Mouse (Mus musculus) bone marrow macrophage, adult 2 months (primary cell): ENCODE results near the gene Rpia. TPM values are rescaled to one million over a fixed set of nuclear protein-coding genes. Genes with fewer than 3 reads are reported as not detected.
"Not testable (repeated sequence)": the region's sequence is repeated elsewhere in the genome, so short reads cannot be mapped to it uniquely, and the experiment has no call there.

ENCODE experiments used
- H3K27ac ChIP-seq: 2 replicates; pipeline ENCODE4 v1.5.1; 2012; ENCODE audit warnings: low read depth, low read length; ENCODE audit not compliant: insufficient read depth
- H3K4me1 ChIP-seq: 2 replicates; pipeline ENCODE4 v1.6.1; 2012; ENCODE audit warnings: low read length; ENCODE audit not compliant: control insufficient read depth, insufficient read depth
- H3K4me3 ChIP-seq: 2 replicates; pipeline ENCODE4 v1.5.1; 2012; ENCODE audit warnings: mild to moderate bottlenecking, low read length, moderate library complexity; ENCODE audit not compliant: insufficient read depth
- CTCF ChIP-seq: IDR thresholded peaks from 2 replicates; pipeline ENCODE4 v1.5.1; 2012; ENCODE audit warnings: low read depth, mild to moderate bottlenecking, low read length, moderate library complexity
- POLR2A ChIP-seq: IDR thresholded peaks from 2 replicates; pipeline ENCODE4 v1.6.1; 2012; ENCODE audit warnings: mild to moderate bottlenecking, low read depth, low read length, borderline replicate concordance
- polyA plus RNA-seq: library from polyadenylated mRNA; stranded (reverse); fragments of >200 nt; gene quantifications from 2 replicates; pipeline ENCODE4 v1.2.4, GENCODE M21; 2012; ENCODE audit not compliant: missing spikeins, insufficient read depth, insufficient read length

Gene Rpia
- polyA plus RNA-seq = 10.6 and 14.4 TPM in 2 replicates

GRCm38 (mm10) chr6:70791824-70792535, at the start of gene Rpia:
TSS of gene Rpia (minus strand) at chr6:70792232.
- Histone ChIP-seq H3K4me3 (peak within 1 kb of the TSS; percentile 94), H3K4me1 (peaks cover 22% of the 10 kb centered on the region), H3K27ac (peak within 1 kb of the TSS; percentile 77)
- TF ChIP-seq POLR2A (no peak), CTCF (no peak)

GRCm38 (mm10) chr6:70840281-70840680, 48.2 kb upstream of the Rpia start:
- peaks cover 20% of the 10 kb centered on the region for H3K4me1 ChIP-seq
- no peak overlapping the region for H3K4me3 ChIP-seq
- TF ChIP-seq CTCF = no peak
- no peak for TF ChIP-seq POLR2A
- H3K27ac ChIP-seq = no peak overlapping the region

- Histone ChIP-seq H3K27ac (no peak overlapping the region), H3K4me1 (peaks cover 19% of the 10 kb centered on the region), H3K4me3 (no peak overlapping the region)
- TF ChIP-seq POLR2A (no peak), CTCF (no peak)
Measured at GRCm38 (mm10) chr6:70838532-70838931, 46.5 kb upstream of the Rpia start.

GRCm38 (mm10) chr6:70837297-70837696, 45.3 kb upstream of the Rpia start:
- H3K27ac ChIP-seq = no peak overlapping the region
- TF ChIP-seq CTCF (no peak), POLR2A (no peak)
- H3K4me1 ChIP-seq = peaks cover 12% of the 10 kb centered on the region
- H3K4me3 ChIP-seq = no peak overlapping the region

- Histone ChIP-seq H3K27ac (no peak overlapping the region), H3K4me3 (no peak overlapping the region)
- TF ChIP-seq CTCF (no peak), POLR2A (no peak)
Measured at GRCm38 (mm10) chr6:70831179-70831839, 39.3 kb upstream of the Rpia start.

GRCm38 (mm10) chr6:70830552-70830951, 38.5 kb upstream of the Rpia start:
- Histone ChIP-seq H3K27ac (no peak overlapping the region), H3K4me1 (peaks cover 2% of the 10 kb centered on the region; the same call in 1 of the 2 replicates), H3K4me3 (no peak overlapping the region)
- TF ChIP-seq POLR2A (no peak), CTCF (no peak)

More at GRCm38 (mm10) chr6:70831179-70831839, 39.3 kb upstream of the Rpia start:
- no peaks in the 10 kb centered on the region for H3K4me1 ChIP-seq

- Histone ChIP-seq H3K27ac (no peak overlapping the region), H3K4me3 (no peak overlapping the region), H3K4me1 (peaks cover 6% of the 10 kb centered on the region; the same call in 1 of the 2 replicates)
- TF ChIP-seq POLR2A = no peak
- TF ChIP-seq CTCF = no peak
Measured at GRCm38 (mm10) chr6:70829451-70829850, 37.4 kb upstream of the Rpia start.

GRCm38 (mm10) chr6:70824987-70825337, 32.9 kb upstream of the Rpia start:
- TF ChIP-seq POLR2A = no peak
- no peak for TF ChIP-seq CTCF
- Histone ChIP-seq H3K4me3 (peak overlapping the region; percentile 67), H3K4me1 (peaks cover 15% of the 10 kb centered on the region), H3K27ac (peak overlapping the region; percentile 72)

- Histone ChIP-seq H3K4me3 (peak overlapping the region; percentile 67), H3K27ac (peak overlapping the region; percentile 72), H3K4me1 (peaks cover 15% of the 10 kb centered on the region)
- TF ChIP-seq CTCF (no peak), POLR2A (no peak)
Measured at GRCm38 (mm10) chr6:70824085-70824986, 32.3 kb upstream of the Rpia start.

GRCm38 (mm10) chr6:70823277-70823676, 31.2 kb upstream of the Rpia start:
- H3K4me3 ChIP-seq, H3K27ac ChIP-seq: not testable (repeated sequence)
- H3K4me1 ChIP-seq = peaks cover 15% of the 10 kb centered on the region
